Mouse (Mus musculus): ENCODE results near the gene Crx. TPM values are rescaled to one million over a fixed set of nuclear protein-coding genes. Genes with fewer than 3 reads are reported as not detected.
"Not testable (repeated sequence)": the region's sequence is repeated elsewhere in the genome, so short reads cannot be mapped to it uniquely, and the experiment has no call there.

Crx gene
- polyA plus RNA-seq (2015; fragmentation: Nextera tagmentation; extraction: Ambion mirVana): not detected in 2 replicates

- Histone ChIP-seq H3K27me3 (no peaks in the 10 kb centered on the region), H3K4me2 (no peak within 1 kb of the TSS), H3K9ac (no peak within 1 kb of the TSS), H3K4me1 (no peaks in the 10 kb centered on the region), H3K9me3 (no peaks in the 10 kb centered on the region), H3K4me3 (no peak within 1 kb of the TSS), H3K27ac (no peak within 1 kb of the TSS), H3K36me3 (no peaks in the 10 kb centered on the region)
- ATAC-seq (ENCODE audit: borderline replicate concordance, extremely low read depth, low FRiP score, low TSS enrichment): no peak
- 35% methylated on average over 4 of the region's 4 CpGs for WGBS
Measured at GRCm38 (mm10) chr7:15879756-15880155, at the start of gene Crx. TSS of gene Crx (minus strand) at chr7:15879968.

GRCm38 (mm10) chr7:15922220-15922773 is 42.5 kb upstream of the Crx start, which contains the start of gene Selenow:
TSS of gene Selenow (minus strand) at chr7:15922402.
- Histone ChIP-seq H3K36me3 (peaks cover 25% of the 10 kb centered on the region), H3K4me2 (peak within 1 kb of the TSS; percentile 79), H3K4me1 (peaks cover 20% of the 10 kb centered on the region), H3K9ac (peak within 1 kb of the TSS; percentile 71), H3K4me3 (peak within 1 kb of the TSS; percentile 68), H3K9me3 (no peaks in the 10 kb centered on the region), H3K27me3 (no peaks in the 10 kb centered on the region), H3K27ac (peak within 1 kb of the TSS; percentile 58)
- peak; percentile 96 for ATAC-seq (ENCODE audit: borderline replicate concordance, extremely low read depth, low FRiP score, low TSS enrichment)
- under 1% methylated on average over 33 of the region's 33 CpGs for WGBS

- Histone ChIP-seq H3K4me3 (peak overlapping the region; percentile 68), H3K9me3 (no peaks in the 10 kb centered on the region), H3K4me1 (peaks cover 20% of the 10 kb centered on the region), H3K27ac (peak overlapping the region; percentile 58), H3K36me3 (peaks cover 30% of the 10 kb centered on the region), H3K27me3 (no peaks in the 10 kb centered on the region), H3K4me2 (peak overlapping the region; percentile 79), H3K9ac (peak overlapping the region; percentile 71)
- 1% methylated on average over 10 of the region's 10 CpGs for WGBS
- ATAC-seq (ENCODE audit: borderline replicate concordance, extremely low read depth, low FRiP score, low TSS enrichment): peak; percentile 41; the same call in 1 of the 2 replicates
Measured at GRCm38 (mm10) chr7:15921796-15922195, 42.0 kb upstream of the Crx start.

- Histone ChIP-seq H3K27ac (no peak overlapping the region), H3K27me3 (no peaks in the 10 kb centered on the region), H3K9me3 (no peaks in the 10 kb centered on the region), H3K4me2 (peak overlapping the region; percentile 79), H3K9ac (no peak overlapping the region), H3K4me1 (peaks cover 20% of the 10 kb centered on the region), H3K4me3 (peak overlapping the region; percentile 68), H3K36me3 (peaks cover 35% of the 10 kb centered on the region)
- 76% methylated on average over 6 of the region's 6 CpGs for WGBS
- ATAC-seq (ENCODE audit: borderline replicate concordance, extremely low read depth, low FRiP score, low TSS enrichment): no peak
Measured at GRCm38 (mm10) chr7:15920645-15921190, 41.0 kb upstream of the Crx start.

- Histone ChIP-seq H3K4me2 (0 out of 2 replicates have a peak overlapping the region, but pooled peaks have one; percentile 79), H3K36me3 (peaks cover 35% of the 10 kb centered on the region), H3K9ac (no peak overlapping the region), H3K4me1 (peaks cover 20% of the 10 kb centered on the region), H3K4me3 (no peak overlapping the region; the same call in 1 of the 2 replicates), H3K27me3 (no peaks in the 10 kb centered on the region), H3K27ac (no peak overlapping the region), H3K9me3 (no peaks in the 10 kb centered on the region)
- WGBS: 93% methylated on average over 9 of the region's 9 CpGs
- ATAC-seq (ENCODE audit: borderline replicate concordance, extremely low read depth, low FRiP score, low TSS enrichment): no peak
Measured at GRCm38 (mm10) chr7:15919947-15920346, 40.2 kb upstream of the Crx start.

GRCm38 (mm10) chr7:15918371-15918770 is 38.6 kb upstream of the Crx start:
- peaks cover 35% of the 10 kb centered on the region for H3K36me3 ChIP-seq
- no peak overlapping the region for H3K4me2 ChIP-seq
- ATAC-seq (ENCODE audit: borderline replicate concordance, extremely low read depth, low FRiP score, low TSS enrichment): no peak
- no peak overlapping the region for H3K4me3 ChIP-seq
- H3K9me3 ChIP-seq: no peaks in the 10 kb centered on the region
- no peak overlapping the region for H3K27ac ChIP-seq
- no peaks in the 10 kb centered on the region for H3K27me3 ChIP-seq
- peaks cover 20% of the 10 kb centered on the region for H3K4me1 ChIP-seq
- H3K9ac ChIP-seq: no peak overlapping the region

- ATAC-seq (ENCODE audit: borderline replicate concordance, extremely low read depth, low FRiP score, low TSS enrichment): no peak
- H3K4me3 ChIP-seq: no peak overlapping the region
- H3K36me3 ChIP-seq: peaks cover 35% of the 10 kb centered on the region
- H3K4me2 ChIP-seq: no peak overlapping the region
- H3K27me3 ChIP-seq: no peaks in the 10 kb centered on the region
- H3K27ac ChIP-seq: no peak overlapping the region
- H3K4me1 ChIP-seq: peaks cover 14% of the 10 kb centered on the region
- 72% methylated on average over 4 of the region's 4 CpGs for WGBS
- H3K9me3 ChIP-seq: no peaks in the 10 kb centered on the region
- no peak overlapping the region for H3K9ac ChIP-seq
Measured at GRCm38 (mm10) chr7:15916996-15917395, 37.2 kb upstream of the Crx start.

- Histone ChIP-seq H3K4me2 (no peak overlapping the region), H3K27me3 (no peaks in the 10 kb centered on the region), H3K4me1 (peaks cover 11% of the 10 kb centered on the region), H3K27ac (no peak overlapping the region), H3K9ac (no peak overlapping the region), H3K9me3 (no peaks in the 10 kb centered on the region), H3K4me3 (no peak overlapping the region), H3K36me3 (peaks cover 35% of the 10 kb centered on the region)
- 72% methylated on average over 3 of the region's 3 CpGs for WGBS
- no peak for ATAC-seq (ENCODE audit: borderline replicate concordance, extremely low read depth, low FRiP score, low TSS enrichment)
Measured at GRCm38 (mm10) chr7:15916134-15916723, 36.5 kb upstream of the Crx start.

- H3K4me2 ChIP-seq; H3K27me3 ChIP-seq; H3K9me3 ChIP-seq; H3K4me3 ChIP-seq; H3K27ac ChIP-seq; H3K9ac ChIP-seq; ATAC-seq (ENCODE audit: borderline replicate concordance, extremely low read depth, low FRiP score, low TSS enrichment); H3K4me1 ChIP-seq: not testable (repeated sequence)
- peaks cover 35% of the 10 kb centered on the region for H3K36me3 ChIP-seq
- 90% methylated on average over 4 of the region's 4 CpGs for WGBS
Measured at GRCm38 (mm10) chr7:15915695-15916094, 35.9 kb upstream of the Crx start.

GRCm38 (mm10) chr7:15914751-15915150 is 35.0 kb upstream of the Crx start:
- Histone ChIP-seq H3K9me3 (no peaks in the 10 kb centered on the region), H3K4me1 (no peaks in the 10 kb centered on the region), H3K9ac (no peak overlapping the region), H3K36me3 (peaks cover 32% of the 10 kb centered on the region), H3K4me2 (no peak overlapping the region), H3K27me3 (no peaks in the 10 kb centered on the region), H3K4me3 (no peak overlapping the region), H3K27ac (no peak overlapping the region)
- ATAC-seq (ENCODE audit: borderline replicate concordance, extremely low read depth, low FRiP score, low TSS enrichment): no peak
- WGBS: 91% methylated on average over 2 of the region's 2 CpGs

GRCm38 (mm10) chr7:15914252-15914651 is 34.5 kb upstream of the Crx start:
- 35% methylated on average over 2 of the region's 2 CpGs for WGBS
- no peak overlapping the region for H3K9ac ChIP-seq
- no peaks in the 10 kb centered on the region for H3K27me3 ChIP-seq
- peaks cover 27% of the 10 kb centered on the region for H3K36me3 ChIP-seq
- ATAC-seq (ENCODE audit: borderline replicate concordance, extremely low read depth, low FRiP score, low TSS enrichment): no peak
- H3K9me3 ChIP-seq: no peaks in the 10 kb centered on the region
- no peak overlapping the region for H3K27ac ChIP-seq
- no peaks in the 10 kb centered on the region for H3K4me1 ChIP-seq
- no peak overlapping the region for H3K4me2 ChIP-seq
- no peak overlapping the region for H3K4me3 ChIP-seq

- peaks cover 9% of the 10 kb centered on the region; the same call in 1 of the 2 replicates for H3K36me3 ChIP-seq
- no peak overlapping the region for H3K9ac ChIP-seq
- H3K27ac ChIP-seq: no peak overlapping the region
- H3K4me2 ChIP-seq: no peak overlapping the region
- peak; percentile 78; the same call in 1 of the 2 replicates for ATAC-seq (ENCODE audit: borderline replicate concordance, extremely low read depth, low FRiP score, low TSS enrichment)
- no peaks in the 10 kb centered on the region for H3K27me3 ChIP-seq
- no peaks in the 10 kb centered on the region for H3K4me1 ChIP-seq
- H3K4me3 ChIP-seq: no peak overlapping the region
- H3K9me3 ChIP-seq: no peaks in the 10 kb centered on the region
- 0% methylated on average over 4 of the region's 4 CpGs for WGBS
Measured at GRCm38 (mm10) chr7:15912183-15912582, 32.4 kb upstream of the Crx start.
